Mouse (Mus musculus): ENCODE data around the gene Vmn1r59. TPM values are rescaled to one million over a fixed set of nuclear protein-coding genes. Genes with fewer than 3 reads are reported as not detected.

Gene Vmn1r59
- not detected for polyA plus RNA-seq (2014; fragmentation: Illumina TruSeq; extraction: RNeasy Lipid Tissue Mini Kit (QIAGEN cat#74804); ENCODE audit: low read depth, low replicate concordance)

GRCm38 (mm10) chr7:5456674-5457073 lies at the start of gene Vmn1r59:
TSS of gene Vmn1r59 (minus strand) at chr7:5456774.

GRCm38 (mm10) chr7:5493856-5494255 lies 37.3 kb upstream of the Vmn1r59 start, which contains the start of gene Vmn2r28:
TSS of gene Vmn2r28 (minus strand) at chr7:5493956.

GRCm38 (mm10) chr7:5413296-5413695 lies 43.3 kb downstream of the Vmn1r59 start, which contains the start of gene Vmn1r58:
TSS of gene Vmn1r58 (minus strand) at chr7:5413396.

Other genes with a start within 250 kb of the Vmn1r59 start
- not detected for gene Vmn1r57, start 238.3 kb downstream of the Vmn1r59 start, polyA plus RNA-seq (2014; fragmentation: Illumina TruSeq; extraction: RNeasy Lipid Tissue Mini Kit (QIAGEN cat#74804); ENCODE audit: low read depth, low replicate concordance)
- not detected for gene Gm5065, start 106.2 kb downstream of the Vmn1r59 start, polyA plus RNA-seq (2014; fragmentation: Illumina TruSeq; extraction: RNeasy Lipid Tissue Mini Kit (QIAGEN cat#74804); ENCODE audit: low read depth, low replicate concordance)
- gene Nlrp2, start 105.7 kb downstream of the Vmn1r59 start, polyA plus RNA-seq (2014; fragmentation: Illumina TruSeq; extraction: RNeasy Lipid Tissue Mini Kit (QIAGEN cat#74804); ENCODE audit: low read depth, low replicate concordance) = not detected
- not detected for gene Vmn1r58, start 43.4 kb downstream of the Vmn1r59 start, polyA plus RNA-seq (2014; fragmentation: Illumina TruSeq; extraction: RNeasy Lipid Tissue Mini Kit (QIAGEN cat#74804); ENCODE audit: low read depth, low replicate concordance)
- not detected for gene Vmn2r28, start 37.2 kb upstream of the Vmn1r59 start, polyA plus RNA-seq (2014; fragmentation: Illumina TruSeq; extraction: RNeasy Lipid Tissue Mini Kit (QIAGEN cat#74804); ENCODE audit: low read depth, low replicate concordance)
- gene Vmn1r60, start 90.5 kb upstream of the Vmn1r59 start, polyA plus RNA-seq (2014; fragmentation: Illumina TruSeq; extraction: RNeasy Lipid Tissue Mini Kit (QIAGEN cat#74804); ENCODE audit: low read depth, low replicate concordance) = not detected
- not detected for gene Vmn1r61, start 156.5 kb upstream of the Vmn1r59 start, polyA plus RNA-seq (2014; fragmentation: Illumina TruSeq; extraction: RNeasy Lipid Tissue Mini Kit (QIAGEN cat#74804); ENCODE audit: low read depth, low replicate concordance)
- gene Vmn1r62, start 216.9 kb upstream of the Vmn1r59 start, polyA plus RNA-seq (2014; fragmentation: Illumina TruSeq; extraction: RNeasy Lipid Tissue Mini Kit (QIAGEN cat#74804); ENCODE audit: low read depth, low replicate concordance) = not detected